Mouse (Mus musculus): ENCODE data around the gene Cep57. TPM values are rescaled to one million over a fixed set of nuclear protein-coding genes. Genes with fewer than 3 reads are reported as not detected.

Cep57 gene
- 75.7 TPM for polyA plus RNA-seq (2017; shearing (Covaris generic))

DNA sequence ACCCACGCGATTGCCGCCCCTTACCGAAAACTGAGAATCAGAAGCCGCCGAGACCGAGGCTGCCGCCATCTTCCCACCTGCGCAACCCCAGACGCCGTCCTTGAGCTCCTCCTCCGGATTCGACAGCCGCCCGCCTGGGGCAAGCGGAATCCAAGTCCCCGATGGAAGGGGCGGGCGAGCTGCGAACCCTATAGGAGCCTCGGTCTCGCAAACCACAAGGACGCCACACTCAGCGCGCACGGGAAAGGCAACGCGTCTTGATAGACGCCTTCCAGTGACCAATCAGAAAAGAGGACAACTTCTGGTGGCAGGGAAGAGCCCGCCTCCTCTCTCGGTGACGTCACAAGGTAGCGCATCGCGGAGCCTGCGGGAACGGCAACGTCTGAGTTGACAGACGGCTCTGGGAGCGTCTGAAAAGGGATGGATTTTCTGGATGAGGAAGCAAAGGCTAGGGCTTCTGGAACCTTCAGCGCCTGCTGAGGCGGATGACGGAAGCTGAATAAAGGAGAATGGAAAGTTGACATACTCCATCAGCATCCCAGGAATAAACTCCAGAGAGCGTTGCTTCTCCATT, at the start of gene Cep57:
Cep57 (minus strand) TSS at position 276 of the 574 bp plus-strand sequence.

DNA sequence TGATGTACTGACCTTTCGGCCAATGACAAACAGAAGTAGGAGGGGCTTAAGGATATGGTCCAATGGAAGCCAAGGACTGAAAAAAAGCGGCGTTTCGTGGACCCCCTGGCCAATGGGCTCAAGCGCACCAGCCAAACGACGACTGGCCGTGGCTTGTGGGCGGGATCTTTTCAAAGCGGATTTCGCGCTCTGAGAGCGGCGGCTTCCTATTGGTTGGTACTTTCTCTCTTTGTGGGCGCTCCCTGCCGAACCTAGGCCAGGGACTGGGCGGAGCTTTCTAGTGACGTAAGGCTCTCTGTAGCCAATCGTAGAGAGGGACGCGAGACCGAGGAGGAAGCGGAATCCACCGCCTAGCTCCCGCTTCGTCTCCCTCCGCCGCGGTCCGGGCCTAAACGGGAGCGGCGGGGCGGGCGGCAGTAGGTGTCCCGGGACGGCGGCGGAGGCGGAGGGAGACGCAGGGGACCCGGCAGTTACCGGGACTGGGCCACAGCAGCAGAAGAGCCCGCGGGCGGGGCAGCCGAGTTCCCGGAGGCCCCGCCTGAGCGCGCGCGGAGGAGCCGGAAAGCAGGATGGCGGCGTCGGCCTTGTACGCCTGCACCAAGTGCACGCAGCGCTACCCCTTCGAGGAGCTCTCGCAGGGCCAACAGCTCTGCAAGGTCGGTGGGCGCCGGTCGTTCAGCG, 639 bp upstream of the Cep57 start, which contains the start of gene Fam76b:
Fam76b (plus strand) TSS at position 311 of the 681 bp plus-strand sequence.

Other genes starting within 250 kb of the Cep57 start
- 43.2 TPM for gene Mtmr2, start 78.7 kb downstream of the Cep57 start, polyA plus RNA-seq (2017; shearing (Covaris generic))
- gene Fam76b, start 609 bp upstream of the Cep57 start, polyA plus RNA-seq (2017; shearing (Covaris generic)), result 47.4 TPM

All from effector memory CD4-positive, alpha-beta T cell, adult 7 months (primary cell).